Mouse (Mus musculus): ENCODE data around the gene Stam2.

DNA sequence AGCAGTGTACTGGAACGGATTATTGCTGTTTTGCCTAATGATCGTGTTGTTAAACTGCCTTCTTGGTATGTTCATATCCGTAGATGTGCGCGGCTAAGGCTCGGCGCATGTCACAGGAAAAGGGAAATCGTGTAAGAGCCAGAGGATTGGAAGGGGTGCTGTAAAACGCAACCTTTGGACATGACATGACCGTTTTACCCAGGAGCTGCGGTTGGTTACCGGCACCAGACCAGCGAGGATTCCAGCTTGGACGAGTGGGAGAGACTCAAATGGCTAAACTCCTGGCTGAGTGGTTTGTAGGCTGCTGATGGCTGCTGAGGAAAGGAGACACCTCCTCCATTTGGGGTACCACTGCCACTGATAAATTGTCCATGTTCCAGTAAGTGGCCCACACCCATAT, 21.8 kb upstream of the Stam2 start:
- TF ChIP-seq CTCF (IDR thresholded peaks at IDR 0.05; ENCODE audit: low read depth) (no peak), EP300 (IDR thresholded peaks at IDR 0.05; ENCODE audit: low read depth) (no peak)

Data from heart, postnatal 0 days (tissue).